7 mouse cellular contexts compared by ENCODE assay signal in the genomic region with DNA sequence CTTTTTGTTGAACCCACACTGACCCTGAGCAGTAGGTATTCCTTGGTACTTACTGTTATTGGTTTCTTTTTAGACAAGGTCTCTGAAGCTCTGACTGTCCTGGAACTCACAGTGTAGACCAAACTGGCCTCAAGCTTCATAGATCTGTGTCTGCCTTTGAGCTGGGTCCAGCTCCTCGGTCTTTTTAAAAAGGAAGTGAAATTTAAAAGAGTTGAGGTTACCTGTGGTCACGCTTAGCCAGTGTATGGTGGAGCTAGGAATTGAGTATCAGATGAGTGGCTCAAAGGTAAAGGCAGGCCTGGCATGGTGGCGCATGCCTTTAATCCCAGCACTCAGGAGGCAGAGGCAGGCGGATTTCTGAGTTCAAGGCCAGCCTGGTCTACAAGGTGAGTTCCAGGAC. TPM values are rescaled to one million over a fixed set of nuclear protein-coding genes. Genes with fewer than 3 reads are reported as not detected.
DNase-seq lines count a peak whose midpoint lies in the region; ATAC-seq and TF ChIP-seq lines count a peak whose summit lies in the region.

No protein-coding gene starts in this region.

- ATAC-seq in lung, embryonic 14.5 days (ENCODE audit: insufficient read depth): no peak
- no peak for ATAC-seq in limb, embryonic 13.5 days (ENCODE audit: low FRiP score, low read depth)
- ATAC-seq in erythroid progenitor cell, adult 5-6 weeks (replicated peaks; ENCODE audit: low FRiP score, poor library complexity, severe bottlenecking): no peak

- H3K9me3 ChIP-seq in lung, embryonic 14.5 days (ENCODE audit: low read depth, low read length): no peaks in the 10 kb centered on the region
- no peaks in the 10 kb centered on the region for H3K9me3 ChIP-seq in limb, embryonic 13.5 days

- no peaks in the 10 kb centered on the region for H3K4me1 ChIP-seq in lung, embryonic 14.5 days (ENCODE audit: insufficient read depth)
- H3K4me1 ChIP-seq in embryonic fibroblast, embryonic 13.5 days (ENCODE audit: control insufficient read depth, insufficient read depth, low read length): 0 out of 2 replicates have a peak, but pooled peaks cover 10% of the 10 kb centered on the region
- H3K4me1 ChIP-seq in limb, embryonic 13.5 days: peaks cover 18% of the 10 kb centered on the region

- peak overlapping the region; percentile 44; the same call in 1 of the 2 replicates for H3K9ac ChIP-seq in lung, embryonic 14.5 days
- H3K9ac ChIP-seq in limb, embryonic 13.5 days: peak overlapping the region; percentile 66

- H3K36me3 ChIP-seq in lung, embryonic 14.5 days (ENCODE audit: insufficient read depth): no peaks in the 10 kb centered on the region
- no peaks in the 10 kb centered on the region for H3K36me3 ChIP-seq in limb, embryonic 13.5 days
- H3K36me3 ChIP-seq in splenic B cell, adult 2 months (ENCODE audit: control insufficient read depth, insufficient read depth, low read length, poor library complexity, severe bottlenecking): peaks cover 18% of the 10 kb centered on the region

- peak overlapping the region; percentile 95 for H3K4me2 ChIP-seq in lung, embryonic 14.5 days
- H3K4me2 ChIP-seq in limb, embryonic 13.5 days (replicated peaks): peak overlapping the region; percentile 90

- no peak for TF ChIP-seq POLR2A in embryonic fibroblast, embryonic 13.5 days (IDR thresholded peaks at IDR 0.05; ENCODE audit: low read depth, low read length)

- peak overlapping the region; percentile 58; the same call in 1 of the 2 replicates for H3K27ac ChIP-seq in lung, embryonic 14.5 days (ENCODE audit: low read depth)
- H3K27ac ChIP-seq in embryonic fibroblast, embryonic 13.5 days (ENCODE audit: insufficient read depth, low read length): peak overlapping the region; percentile 79
- peak overlapping the region; percentile 81; the same call in 1 of the 2 replicates for H3K27ac ChIP-seq in limb, embryonic 13.5 days

- 70% methylated on average over 4 of the region's 4 CpGs for WGBS in lung, embryonic 14.5 days
- WGBS in limb, embryonic 13.5 days: 70% methylated on average over 4 of the region's 4 CpGs

- no peak for DNase-seq in lung, embryonic 14.5 days
- DNase-seq in lung, postnatal 10 days: no peak
- peak; percentile 71 for DNase-seq in splenic B cell, adult 2 months (ENCODE audit: low read depth, low spot score)
- DNase-seq in layer of hippocampus, postnatal 10 days (ENCODE audit: low spot score in 2 of 2): no peak

- peak overlapping the region; percentile 48 for H3K4me3 ChIP-seq in lung, embryonic 14.5 days (ENCODE audit: low read depth, low read length)
- peak overlapping the region; percentile 13; the same call in 1 of the 2 replicates for H3K4me3 ChIP-seq in embryonic fibroblast, embryonic 13.5 days (ENCODE audit: insufficient read depth, low read length)
- peak overlapping the region; percentile 59 for H3K4me3 ChIP-seq in limb, embryonic 13.5 days

- no peak for TF ChIP-seq CTCF in lung, embryonic 14.5 days (IDR thresholded peaks at IDR 0.05; ENCODE audit: low read depth)
- TF ChIP-seq CTCF in embryonic fibroblast, embryonic 13.5 days (IDR thresholded peaks at IDR 0.05; ENCODE audit: borderline replicate concordance, insufficient read depth, low read length): no peak

- no peaks in the 10 kb centered on the region; the same call in 1 of the 2 replicates for H3K27me3 ChIP-seq in lung, embryonic 14.5 days (ENCODE audit: insufficient read depth, low read length)
- no peaks in the 10 kb centered on the region for H3K27me3 ChIP-seq in limb, embryonic 13.5 days
- H3K27me3 ChIP-seq in splenic B cell, adult 2 months (ENCODE audit: control insufficient read depth, insufficient read depth, low read length, poor library complexity, severe bottlenecking): no peaks in the 10 kb centered on the region

RNA-seq across cellular contexts. Expression of gene Scd1, which starts 0.9 kb away (rescaled TPM):
- polyA plus RNA-seq in lung, embryonic 14.5 days (2014; fragmentation: Nextera tagmentation; extraction: Ambion mirVana): 2.7 and 3.1 TPM in 2 replicates
- polyA plus RNA-seq in embryonic fibroblast, embryonic 13.5 days (2011; ENCODE audit: insufficient read length, low read depth, missing spikeins): 80.0 and 94.1 TPM in 2 replicates
- 8.0 and 8.4 TPM in 2 replicates for polyA plus RNA-seq in limb, embryonic 13.5 days (2015; fragmentation: Nextera tagmentation; extraction: Ambion mirVana)
- 29.2 and 33.1 TPM in 2 replicates for total RNA-seq in erythroid progenitor cell, adult 5-6 weeks (2015; ENCODE audit: low replicate concordance)
- 9.8 and 17.3 TPM in 2 replicates for total RNA-seq in erythroid progenitor cell, adult 5-6 weeks (2017; ENCODE audit: low replicate concordance)
- 100 to 1,000 TPM; 106 to 146 TPM for total RNA-seq in layer of hippocampus, postnatal 10 days (2021)
